Mouse (Mus musculus): ENCODE data around the gene Mael.
A peak's percentile ranks its signal among the peaks of the same experiment; 100 is the strongest.

Mael gene

GRCm38 (mm10) chr1:166205159-166205558 is 33.4 kb downstream of the Mael start:
- DNase-seq (ENCODE audit: low spot score in 2 of 2), result no peak

GRCm38 (mm10) chr1:166204171-166204570 is 34.4 kb downstream of the Mael start:
- DNase-seq (ENCODE audit: low spot score in 2 of 2), result no peak

GRCm38 (mm10) chr1:166189821-166190220 is 48.7 kb downstream of the Mael start:
- DNase-seq (ENCODE audit: low spot score in 2 of 2), result no peak

GRCm38 (mm10) chr1:166185357-166185756 is 53.2 kb downstream of the Mael start:
- DNase-seq (ENCODE audit: low spot score in 2 of 2), result no peak

GRCm38 (mm10) chr1:166184391-166185229 is 53.9 kb downstream of the Mael start:
- DNase-seq (ENCODE audit: low spot score in 2 of 2), result no peak

GRCm38 (mm10) chr1:166182952-166183627 is 55.5 kb downstream of the Mael start:
- DNase-seq (ENCODE audit: low spot score in 2 of 2), result peak in 1 of 2 experiments; percentile 23

GRCm38 (mm10) chr1:166181510-166181909 is 57.0 kb downstream of the Mael start:
- no peak for DNase-seq (ENCODE audit: low spot score in 2 of 2)

- no peak for DNase-seq (ENCODE audit: low spot score in 2 of 2)
Observed at GRCm38 (mm10) chr1:166173621-166174020, 64.9 kb downstream of the Mael start.

GRCm38 (mm10) chr1:166172992-166173391 is 65.6 kb downstream of the Mael start:
- no peak for DNase-seq (ENCODE audit: low spot score in 2 of 2)

GRCm38 (mm10) chr1:166170852-166171251 is 67.7 kb downstream of the Mael start:
- DNase-seq (ENCODE audit: low spot score in 2 of 2), result no peak

- no peak for DNase-seq (ENCODE audit: low spot score in 2 of 2)
Observed at GRCm38 (mm10) chr1:166169713-166170112, 68.8 kb downstream of the Mael start.

- DNase-seq (ENCODE audit: low spot score in 2 of 2), result no peak
Observed at GRCm38 (mm10) chr1:166168017-166168416, 70.5 kb downstream of the Mael start.

GRCm38 (mm10) chr1:166167405-166167804 is 71.1 kb downstream of the Mael start:
- DNase-seq (ENCODE audit: low spot score in 2 of 2), result no peak

- DNase-seq (ENCODE audit: low spot score in 2 of 2), result no peak
Observed at GRCm38 (mm10) chr1:166165159-166165558, 73.4 kb downstream of the Mael start.

- DNase-seq (ENCODE audit: low spot score in 2 of 2), result no peak
Observed at GRCm38 (mm10) chr1:166164580-166164979, 74.0 kb downstream of the Mael start.

- peak in 1 of 2 experiments; percentile 29 for DNase-seq (ENCODE audit: low spot score in 2 of 2)
Observed at GRCm38 (mm10) chr1:166160569-166161445, 77.7 kb downstream of the Mael start.

- DNase-seq (ENCODE audit: low spot score in 2 of 2), result no peak
Observed at GRCm38 (mm10) chr1:166160111-166160510, 78.4 kb downstream of the Mael start.

- DNase-seq (ENCODE audit: low spot score in 2 of 2), result no peak
Observed at GRCm38 (mm10) chr1:166158664-166159063, 79.9 kb downstream of the Mael start.

- no peak for DNase-seq (ENCODE audit: low spot score in 2 of 2)
Observed at GRCm38 (mm10) chr1:166157712-166158111, 80.8 kb downstream of the Mael start.

- DNase-seq (ENCODE audit: low spot score in 2 of 2), result no peak
Observed at GRCm38 (mm10) chr1:166155113-166155494, 83.4 kb downstream of the Mael start.

- peak; percentile 41 to 53 for DNase-seq (ENCODE audit: low spot score in 2 of 2)
Observed at GRCm38 (mm10) chr1:166154162-166155112, 84.1 kb downstream of the Mael start.

Measured in right cerebral cortex, postnatal 36 days (tissue).